Mouse (Mus musculus): ENCODE data around the gene Hs6st1.

Hs6st1 gene

DNA sequence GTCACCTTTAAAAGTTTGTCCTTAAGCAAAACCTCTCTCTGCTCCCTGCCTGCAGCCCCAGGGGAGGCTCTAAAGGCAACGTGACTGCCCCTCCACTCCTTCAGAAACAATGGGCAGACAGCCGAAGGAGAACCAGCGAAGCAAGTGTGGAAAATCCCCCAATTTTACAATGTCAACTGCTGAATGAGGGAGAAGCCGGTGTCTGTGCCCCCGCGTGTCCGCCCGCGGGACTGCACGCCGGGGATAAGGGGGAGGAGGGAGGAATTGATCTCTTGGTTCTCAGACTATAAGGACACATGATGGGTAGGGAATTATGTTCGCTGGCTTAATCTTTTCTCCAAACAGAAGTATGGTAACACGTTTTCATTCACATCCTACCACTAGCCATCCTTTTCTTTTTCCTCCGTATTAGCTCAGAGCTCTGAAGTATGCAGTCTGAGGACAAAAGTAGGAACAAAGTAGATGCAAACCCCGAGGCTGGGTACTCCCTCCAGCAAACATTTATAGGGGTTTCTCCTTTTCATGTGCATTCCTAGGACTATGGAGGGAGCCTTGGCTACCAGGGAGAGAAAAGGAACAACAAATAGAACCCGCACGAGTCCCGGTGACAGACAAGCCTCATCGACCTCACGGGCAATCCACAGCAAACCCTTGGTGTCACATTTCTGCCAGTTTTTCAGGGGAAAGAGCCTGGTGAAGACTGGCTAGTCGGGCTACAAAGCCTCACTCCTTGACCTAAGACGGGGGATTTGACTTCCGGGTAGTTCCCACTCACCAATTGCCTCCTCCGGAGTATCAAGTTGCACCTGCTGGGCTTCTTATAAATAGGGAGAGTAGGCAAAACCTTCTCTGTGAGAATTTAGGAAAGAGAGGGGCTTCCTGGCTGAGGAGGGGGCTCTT is 3.1 kb upstream of the Hs6st1 start:
- in situ Hi-C loops (cut with MboI, MseI), result loop anchor here (5.0 kb wide), 3 partner anchors 67 to 223 kb away; partner anchors contain the start of gene Neurl3

DNA sequence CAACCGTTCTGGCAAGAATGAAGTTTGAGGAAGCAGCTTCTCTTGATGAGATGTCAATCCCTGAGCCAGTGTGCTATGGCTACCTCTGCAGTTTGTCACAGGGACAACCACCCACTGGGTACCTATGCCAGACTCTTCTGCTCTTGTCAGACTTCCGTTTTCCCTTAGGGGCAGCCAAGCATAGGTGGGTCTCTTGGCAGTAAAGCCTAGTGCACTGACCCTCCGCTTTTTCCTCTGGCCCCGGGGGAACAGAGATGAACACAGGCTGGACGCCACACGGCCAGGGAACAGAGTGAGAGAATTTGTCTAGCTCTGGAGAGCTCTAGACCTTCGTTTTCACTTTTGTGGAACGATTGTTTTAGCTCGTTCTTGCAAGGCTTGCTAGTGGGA is 2.4 kb upstream of the Hs6st1 start:
- in situ Hi-C loops (cut with MboI, MseI), result loop anchor here (5.0 kb wide), 3 partner anchors 67 to 223 kb away; partner anchors contain the start of gene Neurl3

DNA sequence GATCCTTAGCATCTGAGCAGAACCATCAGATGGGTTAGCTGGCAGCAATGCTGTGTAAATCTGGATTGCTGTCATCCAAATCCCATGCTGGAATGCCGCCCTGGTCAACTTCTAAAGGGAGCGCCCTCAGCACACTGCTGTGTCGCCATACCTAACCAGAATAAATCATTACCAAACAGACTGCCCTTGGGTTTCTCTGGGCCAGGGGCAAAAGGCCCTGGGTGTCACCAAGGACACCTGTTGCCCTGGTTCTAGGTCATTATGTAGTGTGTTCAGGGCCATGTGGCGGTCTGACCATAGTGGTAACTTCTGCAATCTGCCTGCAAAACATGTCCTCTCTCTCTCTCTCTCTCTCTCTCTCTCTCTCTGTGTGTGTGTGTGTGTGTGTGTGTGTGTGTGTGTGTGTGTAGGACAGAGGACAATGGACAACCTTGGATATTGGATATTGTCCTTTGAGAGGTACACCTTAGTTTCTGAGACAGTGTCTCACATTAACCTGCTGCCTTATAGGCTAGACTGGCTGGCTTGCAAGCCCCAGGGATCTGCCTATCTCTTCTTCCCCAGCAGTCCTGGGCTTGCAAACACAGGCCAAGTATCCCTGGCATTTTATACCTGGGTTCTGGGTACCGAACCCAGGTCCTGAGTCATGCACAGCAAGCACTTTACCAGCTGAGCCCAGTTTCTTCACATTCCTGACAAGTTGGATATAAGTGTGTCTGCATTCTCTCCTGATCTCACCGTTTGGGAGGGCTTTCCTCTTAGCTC is 1.8 kb upstream of the Hs6st1 start:
- in situ Hi-C loops (cut with MboI, MseI), result loop anchor here (5.0 kb wide), 3 partner anchors 66 to 224 kb away; partner anchors contain the start of gene Neurl3

DNA sequence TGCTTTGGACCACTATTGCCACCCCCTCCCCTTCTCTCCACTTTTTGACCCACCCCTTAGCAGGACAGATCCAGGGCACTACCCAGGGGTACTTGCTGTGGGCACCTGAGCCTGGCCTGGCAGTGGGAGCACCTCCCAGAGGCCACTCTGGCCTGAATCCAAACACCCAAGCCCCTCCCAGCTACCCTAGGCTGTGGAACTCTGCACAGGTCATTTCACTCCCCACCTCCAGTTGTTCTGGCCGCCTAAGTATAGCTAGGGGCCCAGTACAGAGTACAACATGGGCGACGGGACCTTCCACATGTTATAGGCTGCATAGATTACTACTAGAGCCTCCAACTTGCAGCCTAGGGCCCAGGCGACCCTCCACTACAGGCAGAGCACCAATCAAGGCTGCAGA is 999 bp upstream of the Hs6st1 start:
- in situ Hi-C loops (cut with MboI, MseI), result loop anchor here (5.0 kb wide), 3 partner anchors 65 to 225 kb away; partner anchors contain the start of gene Neurl3

DNA sequence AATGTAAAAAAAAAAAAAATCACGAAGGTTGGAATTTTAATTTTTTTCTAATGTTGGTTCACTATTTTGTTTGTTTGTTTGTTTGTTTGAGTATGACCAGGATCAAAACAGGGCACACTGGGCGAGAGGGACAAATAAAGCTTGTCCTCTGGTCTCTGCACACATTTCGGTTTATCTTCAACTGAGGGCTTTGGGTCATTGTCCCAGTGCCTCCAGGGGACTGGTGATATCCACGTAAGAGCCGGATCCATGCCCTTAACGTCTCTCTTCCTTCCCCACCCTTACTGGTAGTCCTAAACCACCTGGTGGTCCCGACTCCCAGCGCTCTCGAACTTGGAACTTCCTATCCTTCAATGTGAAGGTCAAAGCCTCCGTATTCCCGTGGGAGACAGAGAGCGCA is 589 bp upstream of the Hs6st1 start:
- in situ Hi-C loops (cut with MboI, MseI), result loop anchor here (5.0 kb wide), 3 partner anchors 65 to 225 kb away; partner anchors contain the start of gene Neurl3

DNA sequence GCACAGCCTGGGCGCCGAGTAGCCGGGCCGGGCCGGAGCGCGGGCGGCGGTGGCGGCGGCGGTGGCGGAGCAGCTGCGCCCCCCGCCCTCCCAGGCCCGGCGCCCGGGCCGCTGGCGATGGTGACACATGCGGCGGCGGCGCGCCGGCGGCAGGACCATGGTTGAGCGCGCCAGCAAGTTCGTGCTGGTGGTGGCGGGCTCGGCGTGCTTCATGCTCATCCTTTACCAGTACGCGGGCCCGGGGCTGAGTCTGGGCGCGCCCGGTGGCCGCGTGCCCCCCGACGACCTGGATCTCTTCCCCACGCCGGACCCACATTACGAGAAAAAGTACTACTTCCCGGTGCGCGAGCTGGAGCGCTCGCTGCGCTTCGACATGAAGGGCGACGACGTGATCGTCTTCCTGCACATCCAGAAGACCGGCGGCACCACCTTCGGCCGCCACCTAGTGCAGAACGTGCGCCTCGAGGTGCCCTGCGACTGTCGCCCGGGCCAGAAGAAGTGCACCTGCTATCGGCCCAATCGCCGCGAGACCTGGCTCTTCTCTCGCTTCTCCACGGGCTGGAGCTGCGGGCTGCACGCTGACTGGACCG is 426 bp downstream of the Hs6st1 start:
- in situ Hi-C loops (cut with MboI, MseI), result loop anchor here (5.0 kb wide), 3 partner anchors 64 to 226 kb away; partner anchors contain the start of gene Neurl3

DNA sequence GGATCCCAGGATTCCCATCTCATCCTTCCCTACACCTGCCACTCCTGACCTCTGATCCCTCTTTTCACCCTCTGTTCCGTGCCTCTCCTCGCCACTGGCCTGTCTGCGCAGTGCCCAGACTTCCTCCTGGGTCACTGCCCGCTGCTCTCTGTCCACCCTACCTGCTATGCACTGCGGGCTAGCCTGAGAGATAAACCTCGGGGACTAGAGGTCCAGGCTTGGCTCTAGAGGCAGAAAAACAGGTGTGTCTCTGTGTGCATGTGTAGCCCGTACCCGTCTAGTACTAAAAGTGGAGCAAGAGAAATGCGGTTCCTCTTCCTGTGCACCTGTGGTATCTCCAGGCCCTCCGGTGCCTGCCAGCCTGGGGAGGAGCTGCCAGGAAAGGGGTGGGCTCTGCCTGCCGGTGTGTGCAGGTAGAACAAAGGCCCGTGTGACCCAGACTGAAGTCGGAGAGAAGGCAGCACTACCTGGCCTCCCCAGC is 1.1 kb downstream of the Hs6st1 start:
- in situ Hi-C loops (cut with MboI, MseI), result loop anchor here (5.0 kb wide), 3 partner anchors 63 to 227 kb away; partner anchors contain the start of gene Neurl3

DNA sequence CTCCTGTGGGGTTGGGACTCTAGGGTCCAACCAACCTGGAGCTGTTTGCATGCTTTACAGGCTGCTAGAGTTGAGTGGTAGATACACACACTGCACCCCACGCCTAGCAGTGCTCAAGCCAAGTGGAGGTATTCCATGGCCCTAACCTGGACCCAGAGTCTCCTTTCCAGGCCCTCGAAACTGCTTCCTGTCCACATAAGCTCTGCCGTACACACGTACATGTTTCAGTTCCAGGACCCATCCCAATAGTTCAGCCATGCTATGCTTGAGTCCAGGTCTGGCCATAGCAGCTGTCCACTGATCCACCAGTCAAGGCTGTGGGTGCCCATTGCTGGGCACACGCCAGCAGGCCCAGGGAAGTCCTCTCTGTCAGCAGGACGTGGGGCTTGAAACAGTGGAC is 2.0 kb downstream of the Hs6st1 start:
- in situ Hi-C loops (cut with MboI, MseI), result no loop called here

DNA sequence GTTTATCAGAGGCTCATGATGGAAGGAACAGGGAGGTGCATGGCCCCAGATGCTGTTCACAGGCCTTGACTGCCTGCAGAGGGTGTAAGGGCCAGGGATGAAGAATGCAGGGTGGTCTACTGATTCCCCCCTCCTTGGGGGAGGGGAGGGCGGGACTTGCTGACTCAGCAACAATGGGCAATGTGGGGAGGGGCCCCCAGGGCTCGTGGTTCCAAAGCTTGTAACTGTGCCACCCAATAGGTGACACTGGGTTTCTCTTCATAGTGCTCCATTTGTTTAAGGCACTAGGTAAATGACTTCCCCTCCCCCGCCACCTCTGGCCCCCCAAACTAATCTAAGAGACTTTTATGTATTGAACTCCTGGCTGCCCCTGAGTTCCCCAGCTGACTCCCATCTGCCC is 2.5 kb downstream of the Hs6st1 start:
- in situ Hi-C loops (cut with MboI, MseI), result no loop called here

DNA sequence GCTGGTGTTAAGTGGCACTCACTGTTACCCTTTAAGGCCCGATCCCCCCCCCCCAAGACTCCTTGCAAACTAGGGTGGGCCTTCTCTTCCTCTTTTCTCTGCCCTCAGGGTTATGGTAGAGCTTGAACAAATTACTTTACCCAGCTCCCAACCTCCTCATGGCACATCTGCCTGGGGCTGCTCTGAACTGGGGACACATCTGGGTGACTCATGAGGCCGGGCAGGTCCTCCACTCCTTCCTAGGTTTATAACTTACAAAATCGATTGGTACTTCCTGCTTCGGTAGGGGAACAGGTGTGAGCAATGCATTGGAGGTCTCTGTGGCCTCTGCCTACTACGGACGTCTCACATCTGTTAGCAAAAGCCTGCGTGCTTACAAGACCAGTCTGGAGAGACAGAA is 3.0 kb downstream of the Hs6st1 start:
- in situ Hi-C loops (cut with MboI, MseI), result no loop called here

DNA sequence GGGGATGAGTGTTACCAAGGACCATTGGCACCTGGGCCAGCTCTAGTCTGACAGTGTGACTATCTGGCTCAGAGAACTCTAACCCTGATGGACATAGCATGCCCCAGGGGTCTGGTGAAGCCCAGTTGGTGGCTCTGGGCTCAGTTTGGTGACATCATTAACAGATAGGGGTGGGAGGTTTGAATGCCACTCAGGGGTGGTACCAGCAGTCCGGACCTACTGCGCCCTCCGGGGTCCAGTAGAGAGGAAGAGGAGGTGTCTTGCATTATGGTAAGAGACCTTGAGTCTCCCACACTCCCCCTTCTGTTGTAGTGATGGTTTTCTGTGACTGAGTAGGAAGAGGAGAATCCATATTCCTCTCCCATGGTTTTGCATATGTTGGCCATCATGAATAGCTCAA is 3.4 kb downstream of the Hs6st1 start:
- in situ Hi-C loops (cut with MboI, MseI), result no loop called here

DNA sequence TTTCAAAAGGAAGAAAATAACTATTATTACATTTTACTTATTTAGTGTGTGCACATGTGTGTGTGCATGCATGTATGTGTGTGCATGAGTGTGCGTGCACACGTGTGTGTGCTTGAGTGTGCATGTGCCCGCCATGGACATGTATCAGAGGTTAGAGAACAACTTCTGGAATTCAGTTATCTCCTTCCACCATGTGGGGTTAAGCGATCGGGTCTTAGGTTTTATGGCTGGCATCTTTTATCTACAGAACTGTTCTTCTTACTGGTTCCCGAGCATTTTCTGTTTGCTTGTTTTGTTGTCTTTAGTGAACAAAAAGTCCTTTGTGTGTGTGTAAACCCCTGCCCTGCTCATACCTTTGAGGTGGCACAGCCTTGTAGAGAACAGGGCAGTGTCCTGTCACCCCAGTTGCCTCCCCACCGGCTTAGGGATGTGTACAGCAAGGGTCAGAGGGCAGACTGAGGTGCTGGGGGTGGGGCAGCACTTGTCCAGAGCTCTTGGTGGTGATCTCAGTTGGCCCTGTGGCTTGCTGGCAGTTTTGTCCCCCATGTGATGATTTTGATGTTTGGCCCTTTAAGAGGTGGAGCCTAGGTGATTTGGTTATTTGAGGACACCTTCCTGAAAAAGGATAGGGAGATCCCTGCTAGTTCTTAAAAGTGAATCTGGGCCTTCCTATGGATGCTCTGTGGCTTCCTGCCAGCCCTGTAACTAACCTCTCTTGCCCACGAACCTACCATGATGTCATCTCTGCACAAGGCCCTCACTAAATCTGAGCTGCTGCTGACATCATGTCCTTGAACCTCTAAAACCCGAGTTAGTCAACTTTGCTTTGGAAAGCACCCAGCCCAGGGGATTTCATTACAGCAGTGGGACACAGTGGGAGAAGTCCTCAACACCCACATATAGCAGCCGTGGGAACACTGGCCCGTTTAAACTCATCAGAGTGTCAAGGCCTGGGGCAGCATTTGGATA is 4.7 kb downstream of the Hs6st1 start:
- in situ Hi-C loops (cut with MboI, MseI), result no loop called here

DNA sequence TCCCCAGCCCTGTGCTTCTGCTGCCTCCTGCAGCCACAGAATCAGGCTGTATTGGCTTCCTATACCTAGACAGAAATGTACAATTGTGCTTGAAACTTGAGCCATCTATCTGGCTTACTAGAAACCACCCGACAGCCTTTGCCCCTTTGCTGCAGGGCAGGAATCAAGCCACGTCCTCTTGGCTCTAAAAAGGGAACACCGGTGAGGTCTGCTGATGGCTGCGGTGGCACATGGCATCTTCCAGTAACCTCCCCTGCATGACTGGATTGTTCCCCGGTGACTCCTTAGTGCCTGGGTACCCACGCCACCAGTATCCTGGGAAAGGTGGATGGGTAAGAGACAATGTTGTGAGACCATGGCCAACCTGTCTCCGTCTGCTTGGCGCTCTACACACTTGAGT is 5.4 kb downstream of the Hs6st1 start:
- in situ Hi-C loops (cut with MboI, MseI), result no loop called here

DNA sequence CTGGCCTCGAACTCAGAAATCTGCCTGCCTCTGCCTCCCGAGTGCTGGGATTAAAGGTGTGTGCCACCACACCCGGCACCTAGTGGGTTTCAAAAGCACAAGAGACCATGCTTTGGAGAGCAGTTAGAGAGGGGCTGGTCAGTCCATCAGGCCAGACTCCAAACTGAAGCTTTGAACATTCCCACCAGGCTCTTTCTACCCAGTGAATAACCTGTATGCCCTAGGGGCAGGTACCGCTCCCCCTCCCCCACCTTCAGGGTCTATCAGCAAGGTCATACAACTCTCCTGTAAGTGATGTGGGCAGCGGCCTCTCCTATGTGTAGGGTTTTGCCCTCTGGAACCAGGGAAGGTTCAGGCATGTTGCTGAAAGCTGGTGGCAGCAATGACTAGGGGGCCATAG is 6.0 kb downstream of the Hs6st1 start:
- in situ Hi-C loops (cut with MboI, MseI), result no loop called here

DNA sequence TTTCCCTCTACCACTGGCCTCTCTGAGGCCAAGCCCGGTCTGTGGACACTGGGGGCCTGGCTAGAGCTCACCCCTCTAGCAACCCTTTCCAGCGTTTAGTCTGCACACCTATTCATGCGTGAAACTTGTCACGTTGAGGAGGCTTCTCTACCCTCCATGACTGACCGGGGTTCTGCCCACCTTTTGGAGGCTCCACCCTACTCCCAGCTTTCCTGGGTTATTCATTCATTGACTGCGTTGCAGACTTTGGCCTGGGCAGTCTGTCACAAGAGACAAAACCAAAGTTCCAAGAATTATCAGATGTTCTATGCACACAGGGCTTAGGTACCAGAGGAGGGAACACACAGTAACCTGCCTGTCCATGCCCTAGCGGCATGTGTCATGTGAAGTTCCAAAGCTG is 6.8 kb downstream of the Hs6st1 start:
- in situ Hi-C loops (cut with MboI, MseI), result no loop called here

DNA sequence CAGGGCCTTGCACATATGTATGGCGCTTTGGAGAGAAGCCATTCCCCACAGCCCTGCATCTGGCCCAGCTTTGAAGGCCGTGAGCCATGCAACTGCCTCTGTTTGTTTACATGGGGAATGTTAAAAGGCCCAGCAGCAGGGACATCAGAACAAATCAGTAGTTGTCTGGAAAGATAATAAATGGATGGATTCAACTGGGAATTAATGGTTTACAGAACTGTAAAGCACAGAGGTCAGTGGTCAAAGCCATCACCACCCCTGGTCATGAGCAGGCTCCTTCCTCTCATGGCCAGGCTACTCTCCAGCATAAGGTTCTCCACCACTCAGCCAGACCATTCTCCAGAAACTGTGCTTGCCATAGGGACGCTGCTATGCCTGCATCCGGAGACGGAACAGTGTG is 7.5 kb downstream of the Hs6st1 start:
- in situ Hi-C loops (cut with MboI, MseI), result no loop called here

DNA sequence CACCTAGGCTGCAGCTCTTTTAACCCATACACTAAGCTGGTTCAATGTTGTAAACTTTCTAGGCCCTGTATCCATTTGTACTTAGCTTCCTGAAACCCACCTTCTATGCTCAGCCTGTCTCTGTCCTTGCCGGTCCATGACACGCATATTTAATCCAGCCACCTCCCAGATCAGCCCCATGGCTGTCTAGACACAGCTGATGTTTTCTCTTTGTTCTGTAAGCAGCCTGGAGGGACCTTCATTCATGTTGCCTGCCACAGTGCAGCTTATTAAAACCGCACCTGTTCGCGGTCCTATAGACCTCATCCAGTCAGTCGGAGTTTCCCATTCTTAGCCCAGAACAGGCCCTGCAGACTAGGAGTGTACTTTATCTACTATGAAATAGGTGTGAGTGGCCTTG is 8.9 kb downstream of the Hs6st1 start:
- in situ Hi-C loops (cut with MboI, MseI), result no loop called here

DNA sequence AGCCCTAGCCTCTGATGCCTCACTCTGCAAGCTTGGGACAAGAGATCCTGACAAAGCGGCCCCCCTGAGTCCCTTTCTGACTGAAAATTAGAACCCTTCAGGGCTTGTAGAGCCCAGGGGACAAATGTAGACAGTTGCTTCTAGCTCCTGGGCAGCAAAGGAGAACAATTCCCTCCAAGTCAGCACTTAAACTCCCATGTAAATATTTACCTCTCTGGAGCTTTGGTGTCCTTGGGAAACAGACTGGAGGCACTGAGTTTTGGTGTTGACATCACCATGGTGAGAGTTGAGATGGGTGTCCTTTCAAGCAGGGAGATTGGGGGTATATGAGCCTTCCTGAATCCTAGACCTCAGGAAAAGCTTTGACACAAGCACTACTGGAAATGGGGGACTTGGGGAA is 10.1 kb downstream of the Hs6st1 start:
- in situ Hi-C loops (cut with MboI, MseI), result no loop called here

DNA sequence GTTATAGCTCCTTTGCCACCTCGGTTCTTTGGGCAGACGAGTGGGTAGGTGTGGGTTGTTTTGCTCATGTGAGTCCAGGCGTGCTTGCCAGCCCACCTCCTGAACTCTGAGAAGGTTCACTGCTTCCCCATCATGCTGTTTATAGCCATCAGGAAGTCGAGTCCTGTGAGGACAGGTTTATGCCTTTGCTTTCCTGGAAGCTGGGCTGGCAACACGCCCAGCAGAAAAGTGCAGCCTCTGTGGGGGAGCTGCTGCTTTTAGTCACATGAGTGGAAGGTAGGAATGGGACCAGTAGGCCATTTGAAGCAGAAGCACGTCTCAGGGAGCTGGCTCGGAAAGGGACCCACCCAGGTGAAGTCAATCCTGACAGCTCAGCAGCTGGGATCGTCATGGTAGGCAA is 11.5 kb downstream of the Hs6st1 start:
- in situ Hi-C loops (cut with MboI, MseI), result no loop called here

DNA sequence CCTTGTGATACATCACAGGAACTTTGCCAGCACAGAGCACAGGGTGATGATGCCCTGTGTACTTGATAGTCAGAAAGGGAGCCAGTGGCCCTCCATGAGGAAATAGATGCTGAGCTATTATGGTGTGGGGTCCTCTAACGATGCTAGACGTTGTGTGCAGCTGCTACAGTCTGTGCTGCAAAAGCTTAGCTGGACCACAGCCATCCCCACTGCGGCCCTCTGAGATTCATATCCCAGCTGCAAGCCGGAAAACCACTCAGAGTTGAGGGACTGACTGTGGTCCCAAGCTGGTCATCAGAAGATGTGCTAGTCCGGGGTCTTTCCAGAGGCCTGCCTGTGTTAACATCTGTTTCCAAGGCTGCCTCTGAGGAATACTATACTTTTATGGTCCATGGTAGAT is 12.8 kb downstream of the Hs6st1 start:
- in situ Hi-C loops (cut with MboI, MseI), result no loop called here

DNA sequence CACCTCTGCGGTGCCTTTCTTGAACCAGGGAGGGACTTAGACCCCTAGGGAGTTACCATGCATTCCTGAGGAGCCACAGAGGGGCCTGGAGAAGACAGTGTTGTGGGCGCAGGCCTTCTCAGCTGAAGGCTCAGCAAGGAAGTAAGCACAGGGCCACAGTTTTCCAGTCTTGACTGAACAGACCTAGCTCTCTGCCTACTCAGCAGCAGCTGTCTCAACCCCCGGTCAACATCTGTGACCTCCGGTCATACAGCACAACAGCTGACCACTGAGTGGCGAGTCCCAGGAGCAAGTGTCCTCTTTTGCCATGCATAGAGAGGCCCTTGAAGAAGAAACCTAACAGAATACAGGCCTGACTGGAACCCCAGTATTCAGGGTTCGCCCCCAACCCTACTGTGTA is 14.0 kb downstream of the Hs6st1 start:
- in situ Hi-C loops (cut with MboI, MseI), result no loop called here

Data from regulatory T cell (primary cell).